Mouse (Mus musculus): ENCODE results near the gene Sptan1.

DNA sequence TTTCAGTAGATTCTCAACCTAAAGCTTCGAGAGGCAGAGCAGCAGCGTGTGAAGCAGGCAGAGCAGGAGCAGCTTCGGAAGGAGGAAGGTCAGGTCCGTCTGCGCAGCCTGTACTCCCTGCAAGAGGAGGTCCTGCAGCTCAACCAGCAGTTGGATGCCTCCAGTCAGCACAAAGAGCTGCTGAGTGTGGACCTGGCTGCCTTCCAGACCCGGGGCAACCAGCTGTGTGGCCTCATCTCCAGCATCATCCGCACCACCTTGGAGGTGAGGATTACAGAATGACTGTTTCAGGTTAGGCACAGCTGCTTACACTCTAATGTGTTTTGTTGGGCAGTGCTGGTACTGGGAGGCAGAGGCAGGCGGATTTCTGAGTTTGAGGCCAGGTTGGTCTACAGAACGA lies 25.3 kb upstream of the Sptan1 start:
- TF ChIP-seq CTCF (IDR thresholded peaks at IDR 0.05; ENCODE audit: insufficient read depth, low read depth, low read length) (no peak), POLR2A (IDR thresholded peaks at IDR 0.05; ENCODE audit: insufficient read depth, low read depth, low read length) (no peak)
